Mouse (Mus musculus): ENCODE data around the gene Gal. TPM values are rescaled to one million over a fixed set of nuclear protein-coding genes. Genes with fewer than 3 reads are reported as not detected.

Gene Gal
- polyA plus RNA-seq, 1 experiment from 2014 or later = 14.0 TPM

GRCm38 (mm10) chr19:3447348-3447747 is 33.0 kb upstream of the Gal start:
- ATAC-seq (replicated peaks; ENCODE audit: insufficient number of reproducible peaks, low FRiP score, low TSS enrichment) = no peak
- Histone ChIP-seq H3K9me3 (replicated peaks; ENCODE audit: control insufficient read depth, low read length) (0 out of 2 replicates have a peak, but pooled peaks cover 2% of the 10 kb centered on the region), H3K9ac (ENCODE audit: low read depth, low read length) (no peak overlapping the region), H3K4me3 (ENCODE audit: low read depth, low read length) (no peak overlapping the region), H3K36me3 (ENCODE audit: control insufficient read depth, insufficient read depth, low read length) (no peaks in the 10 kb centered on the region), H3K27ac (ENCODE audit: low read depth, low read length) (no peak overlapping the region), H3K4me1 (ENCODE audit: control insufficient read depth, insufficient read depth, low read length) (no peaks in the 10 kb centered on the region; the same call in none of the 2 replicates), H3K4me2 (no peak overlapping the region), H3K27me3 (ENCODE audit: control insufficient read depth, insufficient read depth, low read length) (no peaks in the 10 kb centered on the region)
- 57% methylated on average over 3 of the region's 3 CpGs for WGBS (ENCODE audit: insufficient replicate concordance)

- ATAC-seq (replicated peaks; ENCODE audit: insufficient number of reproducible peaks, low FRiP score, low TSS enrichment) = no peak
- Histone ChIP-seq H3K4me3 (ENCODE audit: low read depth, low read length) (no peak overlapping the region), H3K27me3 (ENCODE audit: control insufficient read depth, insufficient read depth, low read length) (peaks cover 2% of the 10 kb centered on the region; the same call in 1 of the 2 replicates), H3K27ac (ENCODE audit: low read depth, low read length) (no peak overlapping the region), H3K36me3 (ENCODE audit: control insufficient read depth, insufficient read depth, low read length) (no peaks in the 10 kb centered on the region), H3K9me3 (replicated peaks; ENCODE audit: control insufficient read depth, low read length) (no peaks in the 10 kb centered on the region), H3K4me2 (no peak overlapping the region), H3K4me1 (ENCODE audit: control insufficient read depth, insufficient read depth, low read length) (no peaks in the 10 kb centered on the region), H3K9ac (ENCODE audit: low read depth, low read length) (no peak overlapping the region)
- 68% methylated on average over 10 of the region's 10 CpGs for WGBS (ENCODE audit: insufficient replicate concordance)
These were observed 26.7 kb upstream of the Gal start for GRCm38 (mm10) chr19:3441092-3441491.

- no peak for ATAC-seq (replicated peaks; ENCODE audit: insufficient number of reproducible peaks, low FRiP score, low TSS enrichment)
- Histone ChIP-seq H3K27me3 (ENCODE audit: control insufficient read depth, insufficient read depth, low read length) (peaks cover 2% of the 10 kb centered on the region; the same call in 1 of the 2 replicates), H3K9ac (ENCODE audit: low read depth, low read length) (no peak overlapping the region), H3K9me3 (replicated peaks; ENCODE audit: control insufficient read depth, low read length) (no peaks in the 10 kb centered on the region), H3K4me1 (ENCODE audit: control insufficient read depth, insufficient read depth, low read length) (no peaks in the 10 kb centered on the region), H3K36me3 (ENCODE audit: control insufficient read depth, insufficient read depth, low read length) (no peaks in the 10 kb centered on the region), H3K27ac (ENCODE audit: low read depth, low read length) (no peak overlapping the region), H3K4me3 (ENCODE audit: low read depth, low read length) (no peak overlapping the region), H3K4me2 (no peak overlapping the region)
- WGBS (ENCODE audit: insufficient replicate concordance) = 68% methylated on average over 5 of the region's 5 CpGs
These were observed 26.3 kb upstream of the Gal start for GRCm38 (mm10) chr19:3440667-3441066.

- H3K4me1 ChIP-seq (ENCODE audit: control insufficient read depth, insufficient read depth, low read length) = no peaks in the 10 kb centered on the region
- 59% methylated on average over 5 of the region's 5 CpGs for WGBS (ENCODE audit: insufficient replicate concordance)
- no peak overlapping the region for H3K27ac ChIP-seq (ENCODE audit: low read depth, low read length)
- no peak overlapping the region for H3K9ac ChIP-seq (ENCODE audit: low read depth, low read length)
- no peak overlapping the region for H3K4me3 ChIP-seq (ENCODE audit: low read depth, low read length)
- H3K27me3 ChIP-seq (ENCODE audit: control insufficient read depth, insufficient read depth, low read length) = peaks cover 2% of the 10 kb centered on the region; the same call in 1 of the 2 replicates
- ATAC-seq (replicated peaks; ENCODE audit: insufficient number of reproducible peaks, low FRiP score, low TSS enrichment) = no peak
- H3K36me3 ChIP-seq (ENCODE audit: control insufficient read depth, insufficient read depth, low read length) = no peaks in the 10 kb centered on the region
- H3K4me2 ChIP-seq = no peak overlapping the region
- H3K9me3 ChIP-seq (replicated peaks; ENCODE audit: control insufficient read depth, low read length) = no peaks in the 10 kb centered on the region
These were observed 23.6 kb upstream of the Gal start for GRCm38 (mm10) chr19:3437980-3438379.

GRCm38 (mm10) chr19:3436840-3437239 is 22.5 kb upstream of the Gal start:
- peaks cover 2% of the 10 kb centered on the region; the same call in 1 of the 2 replicates for H3K27me3 ChIP-seq (ENCODE audit: control insufficient read depth, insufficient read depth, low read length)
- no peak overlapping the region for H3K27ac ChIP-seq (ENCODE audit: low read depth, low read length)
- no peaks in the 10 kb centered on the region for H3K36me3 ChIP-seq (ENCODE audit: control insufficient read depth, insufficient read depth, low read length)
- no peak overlapping the region for H3K9ac ChIP-seq (ENCODE audit: low read depth, low read length)
- WGBS (ENCODE audit: insufficient replicate concordance) = 48% methylated on average over 9 of the region's 9 CpGs
- no peak overlapping the region for H3K4me2 ChIP-seq
- no peaks in the 10 kb centered on the region for H3K4me1 ChIP-seq (ENCODE audit: control insufficient read depth, insufficient read depth, low read length)
- no peak for ATAC-seq (replicated peaks; ENCODE audit: insufficient number of reproducible peaks, low FRiP score, low TSS enrichment)
- no peak overlapping the region for H3K4me3 ChIP-seq (ENCODE audit: low read depth, low read length)
- H3K9me3 ChIP-seq (replicated peaks; ENCODE audit: control insufficient read depth, low read length) = no peaks in the 10 kb centered on the region

- Histone ChIP-seq H3K4me1 (ENCODE audit: control insufficient read depth, insufficient read depth, low read length) (no peaks in the 10 kb centered on the region), H3K27ac (ENCODE audit: low read depth, low read length) (no peak overlapping the region), H3K4me2 (no peak overlapping the region), H3K9ac (ENCODE audit: low read depth, low read length) (no peak overlapping the region), H3K4me3 (ENCODE audit: low read depth, low read length) (no peak overlapping the region), H3K36me3 (ENCODE audit: control insufficient read depth, insufficient read depth, low read length) (no peaks in the 10 kb centered on the region), H3K27me3 (ENCODE audit: control insufficient read depth, insufficient read depth, low read length) (peaks cover 2% of the 10 kb centered on the region; the same call in 1 of the 2 replicates), H3K9me3 (replicated peaks; ENCODE audit: control insufficient read depth, low read length) (no peaks in the 10 kb centered on the region)
- 64% methylated on average over 3 of the region's 3 CpGs for WGBS (ENCODE audit: insufficient replicate concordance)
- no peak for ATAC-seq (replicated peaks; ENCODE audit: insufficient number of reproducible peaks, low FRiP score, low TSS enrichment)
These were observed 21.5 kb upstream of the Gal start for GRCm38 (mm10) chr19:3435824-3436223.

GRCm38 (mm10) chr19:3434641-3435040 is 20.3 kb upstream of the Gal start:
- H3K27ac ChIP-seq (ENCODE audit: low read depth, low read length) = no peak overlapping the region
- no peak overlapping the region for H3K4me3 ChIP-seq (ENCODE audit: low read depth, low read length)
- H3K27me3 ChIP-seq (ENCODE audit: control insufficient read depth, insufficient read depth, low read length) = peaks cover 2% of the 10 kb centered on the region; the same call in 1 of the 2 replicates
- no peak for ATAC-seq (replicated peaks; ENCODE audit: insufficient number of reproducible peaks, low FRiP score, low TSS enrichment)
- no peaks in the 10 kb centered on the region for H3K4me1 ChIP-seq (ENCODE audit: control insufficient read depth, insufficient read depth, low read length)
- H3K36me3 ChIP-seq (ENCODE audit: control insufficient read depth, insufficient read depth, low read length) = no peaks in the 10 kb centered on the region
- 37% methylated on average over 4 of the region's 4 CpGs for WGBS (ENCODE audit: insufficient replicate concordance)
- no peak overlapping the region for H3K4me2 ChIP-seq
- H3K9me3 ChIP-seq (replicated peaks; ENCODE audit: control insufficient read depth, low read length) = no peaks in the 10 kb centered on the region
- H3K9ac ChIP-seq (ENCODE audit: low read depth, low read length) = no peak overlapping the region

GRCm38 (mm10) chr19:3434124-3434523 is 19.8 kb upstream of the Gal start:
- Histone ChIP-seq H3K4me2 (no peak overlapping the region), H3K9ac (ENCODE audit: low read depth, low read length) (no peak overlapping the region), H3K27me3 (ENCODE audit: control insufficient read depth, insufficient read depth, low read length) (peaks cover 2% of the 10 kb centered on the region; the same call in 1 of the 2 replicates), H3K4me3 (ENCODE audit: low read depth, low read length) (no peak overlapping the region), H3K27ac (ENCODE audit: low read depth, low read length) (no peak overlapping the region), H3K9me3 (replicated peaks; ENCODE audit: control insufficient read depth, low read length) (no peaks in the 10 kb centered on the region), H3K36me3 (ENCODE audit: control insufficient read depth, insufficient read depth, low read length) (no peaks in the 10 kb centered on the region), H3K4me1 (ENCODE audit: control insufficient read depth, insufficient read depth, low read length) (no peaks in the 10 kb centered on the region)
- ATAC-seq (replicated peaks; ENCODE audit: insufficient number of reproducible peaks, low FRiP score, low TSS enrichment) = no peak
- 55% methylated on average over 4 of the region's 4 CpGs for WGBS (ENCODE audit: insufficient replicate concordance)

GRCm38 (mm10) chr19:3431969-3432368 is 17.6 kb upstream of the Gal start:
- Histone ChIP-seq H3K4me3 (ENCODE audit: low read depth, low read length) (no peak overlapping the region), H3K27me3 (ENCODE audit: control insufficient read depth, insufficient read depth, low read length) (no peaks in the 10 kb centered on the region), H3K4me1 (ENCODE audit: control insufficient read depth, insufficient read depth, low read length) (no peaks in the 10 kb centered on the region), H3K9ac (ENCODE audit: low read depth, low read length) (no peak overlapping the region), H3K27ac (ENCODE audit: low read depth, low read length) (no peak overlapping the region), H3K36me3 (ENCODE audit: control insufficient read depth, insufficient read depth, low read length) (no peaks in the 10 kb centered on the region), H3K4me2 (no peak overlapping the region), H3K9me3 (replicated peaks; ENCODE audit: control insufficient read depth, low read length) (no peaks in the 10 kb centered on the region)
- no peak for ATAC-seq (replicated peaks; ENCODE audit: insufficient number of reproducible peaks, low FRiP score, low TSS enrichment)
- 36% methylated on average over 2 of the region's 2 CpGs for WGBS (ENCODE audit: insufficient replicate concordance)
